Mouse (Mus musculus): ENCODE results near the gene Mctp1.

GRCm38 (mm10) chr13:76857024-76857423, 472.7 kb downstream of the Mctp1 start:
- TF ChIP-seq POLR2A (IDR thresholded peaks at IDR 0.05; ENCODE audit: control insufficient read depth, low read depth, low read length) (no peak), CTCF (IDR thresholded peaks at IDR 0.05; ENCODE audit: control insufficient read depth, insufficient read depth, insufficient replicate concordance, low read depth, low read length) (no peak)
